Mouse (Mus musculus): ENCODE results near the gene Acer3. TPM values are rescaled to one million over a fixed set of nuclear protein-coding genes. Genes with fewer than 3 reads are reported as not detected.
"Not testable (repeated sequence)": the region's sequence is repeated elsewhere in the genome, so short reads cannot be mapped to it uniquely, and the experiment has no call there.

Gene Acer3
- polyA plus RNA-seq, 2 experiments, result 23.6 to 35.7 TPM

- WGBS, result 34% methylated on average over 3 of the region's 3 CpGs
- H3K9me3 ChIP-seq (ENCODE audit: control insufficient read depth, low read length), result no peaks in the 10 kb centered on the region
- H3K27ac ChIP-seq (replicated peaks; ENCODE audit: low read depth, low read length), result no peak overlapping the region
- peaks cover 32% of the 10 kb centered on the region for H3K27me3 ChIP-seq (ENCODE audit: control insufficient read depth, insufficient read depth, low read length)
- H3K4me2 ChIP-seq (replicated peaks; ENCODE audit: low read depth, low read length, severe bottlenecking), result no peak overlapping the region
- H3K36me3 ChIP-seq (ENCODE audit: control insufficient read depth, insufficient read depth, low read length), result no peaks in the 10 kb centered on the region
- ATAC-seq (ENCODE audit: low FRiP score, low read depth) (no peak), DNase-seq (ENCODE audit: low spot score) (no peak)
- peaks cover 8% of the 10 kb centered on the region; the same call in 1 of the 2 replicates for H3K4me1 ChIP-seq (ENCODE audit: control insufficient read depth, insufficient read depth, low read length)
- H3K9ac ChIP-seq (ENCODE audit: low read depth, low read length, severe bottlenecking), result no peak overlapping the region
- TF ChIP-seq POLR2A (IDR thresholded peaks at IDR 0.05; ENCODE audit: borderline replicate concordance, extremely low read depth, insufficient read depth, insufficient read length), result no peak
- no peak overlapping the region for H3K4me3 ChIP-seq (replicated peaks; ENCODE audit: low read length)
Observed at GRCm38 (mm10) chr7:98189745-98190144, 131.3 kb downstream of the Acer3 start.

GRCm38 (mm10) chr7:98188680-98189079 is 132.3 kb downstream of the Acer3 start:
- no peak for TF ChIP-seq POLR2A (IDR thresholded peaks at IDR 0.05; ENCODE audit: borderline replicate concordance, extremely low read depth, insufficient read depth, insufficient read length)
- no peak for DNase-seq (ENCODE audit: low spot score)
- H3K9ac ChIP-seq (ENCODE audit: low read depth, low read length, severe bottlenecking), result no peak overlapping the region
- H3K4me2 ChIP-seq (replicated peaks; ENCODE audit: low read depth, low read length, severe bottlenecking), result no peak overlapping the region
- no peaks in the 10 kb centered on the region for H3K9me3 ChIP-seq (ENCODE audit: control insufficient read depth, low read length)
- H3K27ac ChIP-seq (replicated peaks; ENCODE audit: low read depth, low read length), result no peak overlapping the region
- H3K4me3 ChIP-seq (replicated peaks; ENCODE audit: low read length), result no peak overlapping the region
- peaks cover 2% of the 10 kb centered on the region; the same call in 1 of the 2 replicates for H3K4me1 ChIP-seq (ENCODE audit: control insufficient read depth, insufficient read depth, low read length)
- no peaks in the 10 kb centered on the region for H3K36me3 ChIP-seq (ENCODE audit: control insufficient read depth, insufficient read depth, low read length)
- ATAC-seq (ENCODE audit: low FRiP score, low read depth), result no peak
- WGBS, result 86% methylated on average over 2 of the region's 2 CpGs
- H3K27me3 ChIP-seq (ENCODE audit: control insufficient read depth, insufficient read depth, low read length), result peaks cover 21% of the 10 kb centered on the region

GRCm38 (mm10) chr7:98188238-98188637 is 132.8 kb downstream of the Acer3 start:
- Histone ChIP-seq H3K36me3 (ENCODE audit: control insufficient read depth, insufficient read depth, low read length) (no peaks in the 10 kb centered on the region), H3K9ac (ENCODE audit: low read depth, low read length, severe bottlenecking) (no peak overlapping the region), H3K4me2 (replicated peaks; ENCODE audit: low read depth, low read length, severe bottlenecking) (no peak overlapping the region), H3K27ac (replicated peaks; ENCODE audit: low read depth, low read length) (no peak overlapping the region), H3K27me3 (ENCODE audit: control insufficient read depth, insufficient read depth, low read length) (peaks cover 17% of the 10 kb centered on the region), H3K4me1 (ENCODE audit: control insufficient read depth, insufficient read depth, low read length) (no peaks in the 10 kb centered on the region; the same call in 1 of the 2 replicates), H3K4me3 (replicated peaks; ENCODE audit: low read length) (no peak overlapping the region), H3K9me3 (ENCODE audit: control insufficient read depth, low read length) (no peaks in the 10 kb centered on the region)
- ATAC-seq (ENCODE audit: low FRiP score, low read depth) (no peak), DNase-seq (ENCODE audit: low spot score) (no peak)
- no peak for TF ChIP-seq POLR2A (IDR thresholded peaks at IDR 0.05; ENCODE audit: borderline replicate concordance, extremely low read depth, insufficient read depth, insufficient read length)
- 90% methylated on average over 2 of the region's 2 CpGs for WGBS

- DNase-seq (ENCODE audit: low spot score); H3K4me2 ChIP-seq (replicated peaks; ENCODE audit: low read depth, low read length, severe bottlenecking); H3K9ac ChIP-seq (ENCODE audit: low read depth, low read length, severe bottlenecking); H3K9me3 ChIP-seq (ENCODE audit: control insufficient read depth, low read length); H3K27ac ChIP-seq (replicated peaks; ENCODE audit: low read depth, low read length); H3K36me3 ChIP-seq (ENCODE audit: control insufficient read depth, insufficient read depth, low read length); ATAC-seq (ENCODE audit: low FRiP score, low read depth); H3K4me3 ChIP-seq (replicated peaks; ENCODE audit: low read length); H3K4me1 ChIP-seq (ENCODE audit: control insufficient read depth, insufficient read depth, low read length); H3K27me3 ChIP-seq (ENCODE audit: control insufficient read depth, insufficient read depth, low read length): not testable (repeated sequence)
- 71% methylated on average over 3 of the region's 3 CpGs for WGBS
Observed at GRCm38 (mm10) chr7:98187332-98187731, 133.7 kb downstream of the Acer3 start.

- H3K36me3 ChIP-seq (ENCODE audit: control insufficient read depth, insufficient read depth, low read length), result no peaks in the 10 kb centered on the region
- no peaks in the 10 kb centered on the region for H3K9me3 ChIP-seq (ENCODE audit: control insufficient read depth, low read length)
- DNase-seq (ENCODE audit: low spot score) (no peak), ATAC-seq (ENCODE audit: low FRiP score, low read depth) (no peak)
- no peak overlapping the region for H3K4me3 ChIP-seq (replicated peaks; ENCODE audit: low read length)
- H3K27me3 ChIP-seq (ENCODE audit: control insufficient read depth, insufficient read depth, low read length), result peaks cover under 1% of the 10 kb centered on the region; the same call in 1 of the 2 replicates
- no peaks in the 10 kb centered on the region; the same call in 1 of the 2 replicates for H3K4me1 ChIP-seq (ENCODE audit: control insufficient read depth, insufficient read depth, low read length)
- no peak overlapping the region for H3K27ac ChIP-seq (replicated peaks; ENCODE audit: low read depth, low read length)
- no peak overlapping the region for H3K9ac ChIP-seq (ENCODE audit: low read depth, low read length, severe bottlenecking)
- 74% methylated on average over 8 of the region's 8 CpGs for WGBS
- no peak overlapping the region for H3K4me2 ChIP-seq (replicated peaks; ENCODE audit: low read depth, low read length, severe bottlenecking)
- no peak for TF ChIP-seq POLR2A (IDR thresholded peaks at IDR 0.05; ENCODE audit: borderline replicate concordance, extremely low read depth, insufficient read depth, insufficient read length)
Observed at GRCm38 (mm10) chr7:98186637-98187036, 134.4 kb downstream of the Acer3 start.

- H3K4me1 ChIP-seq (ENCODE audit: control insufficient read depth, insufficient read depth, low read length), result no peaks in the 10 kb centered on the region; the same call in 1 of the 2 replicates
- no peak overlapping the region for H3K9ac ChIP-seq (ENCODE audit: low read depth, low read length, severe bottlenecking)
- DNase-seq (ENCODE audit: low spot score), result no peak
- H3K27ac ChIP-seq (replicated peaks; ENCODE audit: low read depth, low read length), result no peak overlapping the region
- H3K4me2 ChIP-seq (replicated peaks; ENCODE audit: low read depth, low read length, severe bottlenecking), result no peak overlapping the region
- no peak for TF ChIP-seq POLR2A (IDR thresholded peaks at IDR 0.05; ENCODE audit: borderline replicate concordance, extremely low read depth, insufficient read depth, insufficient read length)
- no peak overlapping the region for H3K4me3 ChIP-seq (replicated peaks; ENCODE audit: low read length)
- no peaks in the 10 kb centered on the region for H3K36me3 ChIP-seq (ENCODE audit: control insufficient read depth, insufficient read depth, low read length)
- no peak for ATAC-seq (ENCODE audit: low FRiP score, low read depth)
- WGBS, result 79% methylated on average over 6 of the region's 6 CpGs
- H3K9me3 ChIP-seq (ENCODE audit: control insufficient read depth, low read length), result no peaks in the 10 kb centered on the region
- no peaks in the 10 kb centered on the region for H3K27me3 ChIP-seq (ENCODE audit: control insufficient read depth, insufficient read depth, low read length)
Observed at GRCm38 (mm10) chr7:98185326-98185725, 135.7 kb downstream of the Acer3 start.
